Mouse (Mus musculus): ENCODE results near the gene Fbxo4. TPM values are rescaled to one million over a fixed set of nuclear protein-coding genes. Genes with fewer than 3 reads are reported as not detected.

Fbxo4 gene
- polyA plus RNA-seq, 1 experiment from 2014 or later, result 3.4 TPM

- Histone ChIP-seq H3K9me3 (replicated peaks) (no peaks in the 10 kb centered on the region), H3K4me1 (no peaks in the 10 kb centered on the region), H3K27me3 (ENCODE audit: low read depth, poor library complexity, severe bottlenecking) (no peaks in the 10 kb centered on the region), H3K4me3 (no peak overlapping the region), H3K36me3 (no peaks in the 10 kb centered on the region), H3K27ac (no peak overlapping the region)
- WGBS, result 58% methylated on average over 1 of the region's 1 CpGs
- no peak for DNase-seq (ENCODE audit: low spot score)
Observed at GRCm38 (mm10) chr15:3960094-3960493, 19.3 kb downstream of the Fbxo4 start.

- no peaks in the 10 kb centered on the region for H3K9me3 ChIP-seq (replicated peaks)
- no peaks in the 10 kb centered on the region for H3K36me3 ChIP-seq
- WGBS, result 28% methylated on average over 4 of the region's 4 CpGs
- no peaks in the 10 kb centered on the region for H3K4me1 ChIP-seq
- DNase-seq (ENCODE audit: low spot score), result no peak
- no peak overlapping the region for H3K4me3 ChIP-seq
- no peaks in the 10 kb centered on the region for H3K27me3 ChIP-seq (ENCODE audit: low read depth, poor library complexity, severe bottlenecking)
- no peak overlapping the region for H3K27ac ChIP-seq
Observed at GRCm38 (mm10) chr15:3957982-3958381, 21.4 kb downstream of the Fbxo4 start.

GRCm38 (mm10) chr15:3954971-3955370 is 24.4 kb downstream of the Fbxo4 start:
- H3K4me3 ChIP-seq, result no peak overlapping the region
- H3K36me3 ChIP-seq, result no peaks in the 10 kb centered on the region
- no peak for DNase-seq (ENCODE audit: low spot score)
- no peak overlapping the region for H3K27ac ChIP-seq
- no peaks in the 10 kb centered on the region for H3K9me3 ChIP-seq (replicated peaks)
- 91% methylated on average over 2 of the region's 2 CpGs for WGBS
- no peaks in the 10 kb centered on the region for H3K27me3 ChIP-seq (ENCODE audit: low read depth, poor library complexity, severe bottlenecking)
- no peaks in the 10 kb centered on the region for H3K4me1 ChIP-seq

- no peak for DNase-seq (ENCODE audit: low spot score)
- no peaks in the 10 kb centered on the region for H3K27me3 ChIP-seq (ENCODE audit: low read depth, poor library complexity, severe bottlenecking)
- H3K9me3 ChIP-seq (replicated peaks), result no peaks in the 10 kb centered on the region
- WGBS, result 90% methylated on average over 2 of the region's 2 CpGs
- no peaks in the 10 kb centered on the region for H3K4me1 ChIP-seq
- no peaks in the 10 kb centered on the region for H3K36me3 ChIP-seq
- no peak overlapping the region for H3K4me3 ChIP-seq
- H3K27ac ChIP-seq, result no peak overlapping the region
Observed at GRCm38 (mm10) chr15:3938132-3938531, 41.2 kb downstream of the Fbxo4 start.

GRCm38 (mm10) chr15:3936056-3936455 is 43.3 kb downstream of the Fbxo4 start:
- no peaks in the 10 kb centered on the region for H3K9me3 ChIP-seq (replicated peaks)
- no peak overlapping the region for H3K27ac ChIP-seq
- 93% methylated on average over 3 of the region's 3 CpGs for WGBS
- H3K27me3 ChIP-seq (ENCODE audit: low read depth, poor library complexity, severe bottlenecking), result no peaks in the 10 kb centered on the region
- H3K4me3 ChIP-seq, result no peak overlapping the region
- no peak for DNase-seq (ENCODE audit: low spot score)
- no peaks in the 10 kb centered on the region for H3K4me1 ChIP-seq
- no peaks in the 10 kb centered on the region for H3K36me3 ChIP-seq

- H3K27ac ChIP-seq, result no peak overlapping the region
- H3K9me3 ChIP-seq (replicated peaks), result no peaks in the 10 kb centered on the region
- H3K4me3 ChIP-seq, result no peak overlapping the region
- no peaks in the 10 kb centered on the region for H3K36me3 ChIP-seq
- no peak for DNase-seq (ENCODE audit: low spot score)
- no peaks in the 10 kb centered on the region for H3K27me3 ChIP-seq (ENCODE audit: low read depth, poor library complexity, severe bottlenecking)
- 90% methylated on average over 4 of the region's 4 CpGs for WGBS
- H3K4me1 ChIP-seq, result no peaks in the 10 kb centered on the region
Observed at GRCm38 (mm10) chr15:3933466-3933865, 45.9 kb downstream of the Fbxo4 start.

GRCm38 (mm10) chr15:3931931-3932330 is 47.4 kb downstream of the Fbxo4 start:
- DNase-seq (ENCODE audit: low spot score), result no peak
- WGBS, result 98% methylated on average over 1 of the region's 1 CpGs

More at GRCm38 (mm10) chr15:3931931-3932330, 47.4 kb downstream of the Fbxo4 start:
- Histone ChIP-seq H3K27ac (no peak overlapping the region), H3K4me1 (no peaks in the 10 kb centered on the region), H3K36me3 (no peaks in the 10 kb centered on the region), H3K4me3 (no peak overlapping the region), H3K27me3 (ENCODE audit: low read depth, poor library complexity, severe bottlenecking) (no peaks in the 10 kb centered on the region), H3K9me3 (replicated peaks) (no peaks in the 10 kb centered on the region)

Other genes starting within 250 kb of the Fbxo4 start
- gene AW549877, start 16.2 kb upstream of the Fbxo4 start, polyA plus RNA-seq (2016; fragmentation: Nextera tagmentation; extraction: Ambion mirVana), result 26.5 and 32.8 TPM in 2 replicates
- gene Oxct1, start 46.8 kb upstream of the Fbxo4 start, polyA plus RNA-seq (2016; fragmentation: Nextera tagmentation; extraction: Ambion mirVana), result 79.0 and 116 TPM in 2 replicates